Mouse (Mus musculus): ENCODE results near the gene Wt1. TPM values are rescaled to one million over a fixed set of nuclear protein-coding genes. Genes with fewer than 3 reads are reported as not detected.
A peak's percentile ranks its signal among the peaks of the same experiment; 100 is the strongest.

Gene Wt1
- total RNA-seq (2021) = under 1 TPM in 1 of 2 experiments, not detected in 1; 0.18 TPM

DNA sequence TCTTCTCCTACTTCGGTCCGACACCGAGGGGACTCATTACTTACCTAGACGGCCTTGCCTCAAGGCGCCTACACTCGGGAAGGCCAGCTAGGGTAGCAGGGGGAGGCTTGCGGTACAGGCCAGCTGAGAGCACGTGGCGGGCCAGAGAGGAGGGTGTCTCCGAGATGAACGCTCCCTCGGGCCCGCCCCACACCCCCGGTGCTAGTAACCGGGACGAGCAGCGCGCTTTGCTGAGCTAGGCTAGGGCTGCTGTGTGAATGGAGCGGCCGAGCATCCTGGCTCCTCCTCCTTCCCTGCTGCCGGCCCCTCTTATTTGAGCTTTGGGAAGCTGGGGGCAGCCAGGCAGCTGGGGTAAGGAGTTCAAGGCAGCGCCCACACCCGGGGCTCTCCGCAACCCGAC is at the start of gene Wt1:
Gene Wt1, plus strand, starts transcription at position 251 of the 400 bp plus-strand sequence.
- intact Hi-C loops (cut with DNase I) = loop anchor here (5.0 kb wide), 2 partner anchors 536 to 551 kb away; no protein-coding TSS in a partner anchor
- DNase-seq (ENCODE audit: extremely low spot score in 1 of 2, low spot score in 2 of 2) = peak in 1 of 2 experiments; percentile 28

DNA sequence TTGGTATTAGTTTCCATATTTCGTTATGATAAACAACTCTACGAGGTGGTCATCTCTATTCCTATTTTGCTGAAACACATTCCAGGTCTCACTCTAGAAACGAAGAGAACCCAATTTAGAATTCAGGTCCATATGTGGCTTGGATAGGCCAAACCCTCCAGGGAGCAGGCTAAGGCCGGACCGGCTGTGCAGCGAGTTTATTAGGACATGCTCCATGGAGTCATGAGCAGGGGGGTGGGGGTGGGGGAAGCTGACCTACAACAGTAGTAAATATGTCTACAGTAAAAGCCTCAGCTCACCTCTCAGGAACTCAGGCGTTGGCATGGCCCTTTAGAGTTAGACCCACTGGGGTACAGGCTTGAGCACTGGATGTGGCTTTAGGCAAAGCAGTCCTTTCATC is 49.2 kb upstream of the Wt1 start:
- DNase-seq (ENCODE audit: extremely low spot score in 1 of 2, low spot score in 2 of 2) = no peak
- intact Hi-C loops (cut with DNase I) = no loop called here

- no peak for DNase-seq (ENCODE audit: extremely low spot score in 1 of 2, low spot score in 2 of 2)
- intact Hi-C loops (cut with DNase I) = no loop called here
Measured at GRCm38 (mm10) chr2:105082256-105082790, 44.0 kb upstream of the Wt1 start.

GRCm38 (mm10) chr2:105084035-105084434 is 42.3 kb upstream of the Wt1 start:
- intact Hi-C loops (cut with DNase I) = no loop called here

DNA sequence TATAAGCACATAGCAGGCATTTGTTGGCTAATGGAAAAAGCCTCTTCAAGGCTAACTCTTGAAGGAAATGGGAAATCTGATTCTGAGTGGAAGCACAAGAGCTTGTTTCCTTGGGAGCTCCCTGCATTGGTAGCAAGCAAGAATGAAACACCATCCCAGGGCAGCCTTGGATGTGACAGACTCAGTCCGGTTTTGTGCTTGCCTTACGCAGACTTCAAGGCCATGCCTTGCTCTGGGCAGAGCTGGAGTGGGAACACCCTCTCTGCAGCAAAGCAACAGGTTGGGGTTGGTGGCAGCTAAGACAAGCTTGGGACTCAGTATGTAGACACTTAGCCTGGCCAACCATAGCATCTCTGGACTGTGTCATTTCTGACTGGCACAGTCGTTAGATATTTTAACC is 40.2 kb upstream of the Wt1 start:
- intact Hi-C loops (cut with DNase I) = no loop called here
- no peak for DNase-seq (ENCODE audit: extremely low spot score in 1 of 2, low spot score in 2 of 2)

More at GRCm38 (mm10) chr2:105084035-105084434, 42.3 kb upstream of the Wt1 start:
- no peak for DNase-seq (ENCODE audit: extremely low spot score in 1 of 2, low spot score in 2 of 2)

DNA sequence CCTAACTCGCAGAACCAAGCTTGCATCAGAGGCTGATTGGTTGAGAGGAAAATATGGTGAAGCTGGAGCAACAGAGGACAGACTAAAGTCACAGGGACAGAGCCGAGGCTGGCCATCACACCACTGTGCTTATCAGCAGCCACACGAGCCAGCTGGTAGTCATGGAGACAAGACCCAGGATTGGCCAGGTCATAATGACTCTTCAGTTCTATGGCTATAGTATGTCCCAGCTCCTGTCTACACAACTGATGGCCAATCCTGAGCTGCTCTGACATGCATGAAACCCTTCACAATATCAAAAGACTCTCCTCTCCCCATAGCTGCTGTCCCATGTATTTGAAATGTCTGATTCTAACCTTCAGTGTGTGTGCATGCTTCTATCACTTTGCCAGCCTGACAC is 38.3 kb upstream of the Wt1 start:
- DNase-seq (ENCODE audit: extremely low spot score in 1 of 2, low spot score in 2 of 2) = no peak
- intact Hi-C loops (cut with DNase I) = no loop called here

DNA sequence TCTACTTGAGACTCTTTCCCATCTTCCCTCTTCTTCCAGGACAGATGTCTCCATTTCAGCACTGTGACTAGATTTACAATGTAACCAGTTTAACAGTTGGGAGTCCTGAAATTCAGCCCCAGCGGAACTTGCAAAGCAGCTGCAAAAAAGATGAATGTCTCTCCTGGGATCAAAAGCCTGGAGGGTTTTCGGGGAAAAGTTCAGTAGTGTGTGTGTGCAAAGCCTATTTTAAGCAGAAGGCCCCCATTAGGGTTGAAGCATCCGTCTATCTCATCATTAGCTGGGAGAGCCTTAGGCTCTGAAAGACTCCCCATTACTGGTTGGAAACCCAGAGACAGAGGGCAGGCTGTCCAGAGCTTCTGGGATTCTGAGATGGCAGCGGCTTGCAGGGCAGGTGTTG is 37.2 kb upstream of the Wt1 start:
- intact Hi-C loops (cut with DNase I) = no loop called here
- DNase-seq (ENCODE audit: extremely low spot score in 1 of 2, low spot score in 2 of 2) = no peak

- intact Hi-C loops (cut with DNase I) = no loop called here
- DNase-seq (ENCODE audit: extremely low spot score in 1 of 2, low spot score in 2 of 2) = peak; percentile 30 to 60
Measured at GRCm38 (mm10) chr2:105089581-105090508, 36.5 kb upstream of the Wt1 start.

- intact Hi-C loops (cut with DNase I) = no loop called here
- DNase-seq (ENCODE audit: extremely low spot score in 1 of 2, low spot score in 2 of 2) = no peak
Measured at GRCm38 (mm10) chr2:105090991-105091390, 35.3 kb upstream of the Wt1 start.

- DNase-seq (ENCODE audit: extremely low spot score in 1 of 2, low spot score in 2 of 2) = no peak
- intact Hi-C loops (cut with DNase I) = no loop called here
Measured at GRCm38 (mm10) chr2:105091718-105092117, 34.6 kb upstream of the Wt1 start, which contains the start of gene Gm11060. Gm11060 (plus strand) TSS chr2:105092018.

- DNase-seq (ENCODE audit: extremely low spot score in 1 of 2, low spot score in 2 of 2) = no peak
- intact Hi-C loops (cut with DNase I) = no loop called here
Measured at GRCm38 (mm10) chr2:105097294-105097953, 28.9 kb upstream of the Wt1 start.

DNA sequence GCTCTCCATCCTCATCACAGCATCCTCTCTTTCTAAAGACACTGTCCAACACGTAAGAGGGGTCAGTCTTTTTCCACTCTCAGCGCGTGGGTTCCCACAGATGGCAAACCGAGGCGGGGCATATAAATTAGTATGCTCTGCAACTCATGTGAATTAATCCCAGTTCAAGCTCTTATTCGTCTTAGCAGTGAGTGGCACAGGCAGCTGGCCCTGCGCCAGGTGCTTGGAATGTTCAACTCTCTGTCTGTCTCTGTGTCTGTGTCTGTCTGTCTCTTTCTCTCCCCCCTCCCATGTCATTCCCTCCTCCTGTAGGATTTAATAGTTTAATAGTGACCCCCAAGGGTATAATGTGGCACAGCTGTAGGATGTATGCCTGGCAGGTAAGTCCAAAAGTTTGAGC is 26.9 kb upstream of the Wt1 start:
- no peak for DNase-seq (ENCODE audit: extremely low spot score in 1 of 2, low spot score in 2 of 2)
- intact Hi-C loops (cut with DNase I) = no loop called here

GRCm38 (mm10) chr2:105100541-105100940 is 25.8 kb upstream of the Wt1 start:
- no peak for DNase-seq (ENCODE audit: extremely low spot score in 1 of 2, low spot score in 2 of 2)
- intact Hi-C loops (cut with DNase I) = no loop called here

DNA sequence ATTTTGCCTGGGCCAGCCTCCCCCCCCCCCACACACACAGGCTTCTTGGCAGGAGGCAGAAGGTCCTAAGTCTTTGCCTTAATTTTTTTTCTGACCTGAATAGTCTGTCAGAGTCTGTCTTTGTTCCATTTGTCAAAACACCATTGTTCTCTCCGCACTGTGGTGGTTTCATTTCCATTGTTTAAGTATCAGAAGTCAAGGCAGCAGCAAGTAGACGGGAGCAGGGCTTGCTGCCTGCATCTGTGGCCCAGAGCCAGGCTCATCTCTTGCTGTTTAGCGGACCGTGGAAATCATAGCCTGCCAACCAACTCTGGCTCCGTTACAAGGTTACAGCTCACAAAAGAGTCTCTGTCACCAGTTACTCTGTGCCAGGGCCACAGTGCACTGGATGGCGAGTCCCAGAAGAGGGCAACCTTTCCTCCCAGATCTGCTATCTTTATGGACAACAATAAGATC is 17.6 kb upstream of the Wt1 start:
- DNase-seq (ENCODE audit: extremely low spot score in 1 of 2, low spot score in 2 of 2) = peak; percentile 78 to 79
- intact Hi-C loops (cut with DNase I) = no loop called here

GRCm38 (mm10) chr2:105114074-105114473 is 12.3 kb upstream of the Wt1 start:
- no peak for DNase-seq (ENCODE audit: extremely low spot score in 1 of 2, low spot score in 2 of 2)
- intact Hi-C loops (cut with DNase I) = no loop called here

- DNase-seq (ENCODE audit: extremely low spot score in 1 of 2, low spot score in 2 of 2) = no peak
- intact Hi-C loops (cut with DNase I) = no loop called here
Measured at GRCm38 (mm10) chr2:105117669-105118068, 8.7 kb upstream of the Wt1 start.

DNA sequence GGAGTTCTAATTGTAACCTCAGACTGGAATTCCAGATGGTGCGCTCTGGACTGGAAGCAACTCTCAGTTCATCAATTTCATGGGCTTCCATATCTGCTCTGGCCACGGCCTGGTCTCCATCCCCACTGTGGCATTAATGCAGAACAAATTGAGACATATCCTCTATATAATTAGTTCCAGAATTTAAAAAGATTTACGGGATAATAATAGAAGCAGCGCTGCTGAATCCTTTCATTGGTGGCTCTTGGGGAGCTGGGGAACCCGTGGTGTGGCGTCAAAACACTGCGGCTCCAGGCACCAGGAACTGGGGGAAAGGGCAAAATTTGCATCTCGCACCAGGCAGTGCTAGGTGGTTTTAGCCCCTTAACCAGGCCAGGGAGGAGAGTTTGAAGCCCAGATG is 4.1 kb upstream of the Wt1 start:
- intact Hi-C loops (cut with DNase I) = no loop called here
- no peak for DNase-seq (ENCODE audit: extremely low spot score in 1 of 2, low spot score in 2 of 2)

- intact Hi-C loops (cut with DNase I) = no loop called here
- DNase-seq (ENCODE audit: extremely low spot score in 1 of 2, low spot score in 2 of 2) = no peak
Measured at GRCm38 (mm10) chr2:105122886-105123285, 3.4 kb upstream of the Wt1 start.

DNA sequence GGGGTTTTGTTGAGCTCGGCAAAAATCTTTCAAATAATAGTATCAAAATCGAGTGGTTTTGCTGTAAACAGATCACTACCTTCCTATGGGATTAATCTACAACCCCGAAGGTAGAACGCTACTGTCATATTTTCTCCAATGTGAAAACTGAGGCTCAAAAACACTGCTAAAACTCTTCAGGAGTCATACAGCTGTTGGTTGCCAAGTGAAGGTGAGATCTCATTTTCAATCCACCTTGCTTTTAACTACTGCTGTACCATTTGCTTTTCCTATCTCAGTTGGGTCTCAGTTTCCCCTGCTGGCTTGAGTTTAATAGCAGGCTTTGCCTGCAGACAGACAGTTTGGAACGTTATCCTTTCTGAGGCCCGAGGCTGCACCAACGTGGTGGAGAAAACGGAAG is 2.9 kb upstream of the Wt1 start:
- DNase-seq (ENCODE audit: extremely low spot score in 1 of 2, low spot score in 2 of 2) = no peak
- intact Hi-C loops (cut with DNase I) = no loop called here

DNA sequence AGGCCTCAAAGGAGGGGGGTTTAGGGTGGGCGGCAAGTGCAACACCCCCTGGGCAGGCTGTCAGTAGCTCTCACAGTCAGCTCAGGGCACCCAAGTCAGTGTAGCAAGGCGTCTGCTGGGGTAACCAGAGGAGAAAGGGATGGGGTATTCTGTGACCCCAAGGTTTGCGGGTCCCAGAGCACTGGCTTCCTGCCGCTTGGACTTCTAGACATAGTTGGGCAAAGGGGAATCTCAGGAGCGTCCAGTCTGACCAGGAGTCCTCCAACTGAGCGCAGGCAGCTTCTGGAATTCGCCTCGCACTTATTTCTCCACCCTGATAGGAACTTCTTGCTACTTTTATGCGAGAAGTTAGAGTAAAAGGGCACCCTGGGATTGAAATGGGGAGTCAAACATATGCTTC is 2.4 kb upstream of the Wt1 start:
- intact Hi-C loops (cut with DNase I) = no loop called here
- DNase-seq (ENCODE audit: extremely low spot score in 1 of 2, low spot score in 2 of 2) = no peak
